Mouse (Mus musculus) thymus, adult 2 months (tissue): ENCODE measurements around the gene Slc6a18. TPM values are rescaled to one million over a fixed set of nuclear protein-coding genes. Genes with fewer than 3 reads are reported as not detected.

ENCODE experiments used
- DNase-seq: peaks from one replicate; pipeline ENCODE4 v3.0.0; 2021
- H3K27ac ChIP-seq: fragments of 200-500 bp; 2 replicates; pipeline ENCODE4 v1.5.1; 2012; ENCODE audit warnings: low read length, control low read depth; ENCODE audit not compliant: control insufficient read depth, insufficient read depth
- H3K27me3 ChIP-seq: fragments of 200-500 bp; 2 replicates; pipeline ENCODE4 v1.6.1; 2012; ENCODE audit warnings: mild to moderate bottlenecking, low read length, moderate library complexity, mixed read lengths; ENCODE audit not compliant: control insufficient read depth, insufficient read depth
- H3K36me3 ChIP-seq: fragments of 200-500 bp; 2 replicates; pipeline ENCODE4 v1.6.1; 2012; ENCODE audit warnings: mild to moderate bottlenecking, low read length, moderate library complexity; ENCODE audit not compliant: control insufficient read depth, insufficient read depth
- H3K4me1 ChIP-seq: fragments of 200-500 bp; replicated peaks from 2 replicates; pipeline ENCODE4 v1.6.1; 2012; ENCODE audit warnings: low read length; ENCODE audit not compliant: control insufficient read depth, insufficient read depth
- H3K4me3 ChIP-seq: fragments of 200-500 bp; 2 replicates; pipeline ENCODE4 v1.5.1; 2012; ENCODE audit warnings: mild to moderate bottlenecking, low read length, control low read depth, moderate library complexity; ENCODE audit not compliant: control insufficient read depth, insufficient read depth
- CTCF ChIP-seq: fragments of 200-500 bp; IDR thresholded peaks from 2 replicates; pipeline ENCODE4 v1.5.1; 2012; ENCODE audit warnings: mild to moderate bottlenecking, control low read depth, low read length, moderate library complexity, borderline replicate concordance; ENCODE audit not compliant: control insufficient read depth, poor library complexity, insufficient read depth; ENCODE audit errors: extremely low read depth
- POLR2A ChIP-seq: fragments of 200-500 bp; IDR thresholded peaks from 2 replicates; pipeline ENCODE4 v1.6.1; 2012; ENCODE audit warnings: mild to moderate bottlenecking, low read length, control low read depth, moderate library complexity; ENCODE audit not compliant: control insufficient read depth, poor library complexity, insufficient read depth; ENCODE audit errors: extremely low read depth
- WGBS: fragments of 180-500 bp; shearing (Covaris S2); methylation state at CpG from one replicate; pipeline ENCODE4 v1.1.7; 2018; 5-methylcytosine and 5-hydroxymethylcytosine counted together
- polyA plus RNA-seq: library from polyadenylated mRNA; depleted of rRNA; stranded (reverse); fragments of >200 nt; gene quantifications from 2 replicates; pipeline ENCODE4 v1.2.3, GENCODE M21; 2012; rRNA removed

The Slc6a18 gene
- polyA plus RNA-seq, 1 experiment, result 0.15 TPM

DNA sequence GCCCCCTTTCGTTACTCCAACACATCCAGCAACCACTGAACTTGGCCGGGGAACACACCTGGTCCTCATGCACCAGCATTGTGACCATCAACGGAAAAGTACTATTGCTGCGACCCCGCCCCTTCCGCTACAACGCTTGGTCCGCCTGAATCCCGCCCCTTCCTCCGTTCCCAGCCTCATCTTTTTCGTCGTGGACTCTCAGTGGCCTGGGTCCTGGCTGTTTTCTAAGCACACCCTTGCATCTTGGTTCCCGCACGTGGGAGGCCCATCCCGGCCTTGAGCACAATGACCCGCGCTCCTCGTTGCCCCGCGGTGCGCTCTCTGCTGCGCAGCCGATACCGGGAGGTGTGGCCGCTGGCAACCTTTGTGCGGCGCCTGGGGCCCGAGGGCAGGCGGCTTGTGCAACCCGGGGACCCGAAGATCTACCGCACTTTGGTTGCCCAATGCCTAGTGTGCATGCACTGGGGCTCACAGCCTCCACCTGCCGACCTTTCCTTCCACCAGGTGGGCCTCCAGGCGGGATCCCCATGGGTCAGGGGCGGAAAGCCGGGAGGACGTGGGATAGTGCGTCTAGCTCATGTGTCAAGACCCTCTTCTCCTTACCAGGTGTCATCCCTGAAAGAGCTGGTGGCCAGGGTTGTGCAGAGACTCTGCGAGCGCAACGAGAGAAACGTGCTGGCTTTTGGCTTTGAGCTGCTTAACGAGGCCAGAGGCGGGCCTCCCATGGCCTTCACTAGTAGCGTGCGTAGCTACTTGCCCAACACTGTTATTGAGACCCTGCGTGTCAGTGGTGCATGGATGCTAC is 50.9 kb downstream of the Slc6a18 start, which contains the start of gene Tert:
Gene Tert (plus strand): TSS at position 167 of the 805 bp plus-strand sequence.
- H3K27ac ChIP-seq, result no peak within 1 kb of the TSS
- 20% methylated on average over 47 of the region's 47 CpGs for WGBS
- no peaks in the 10 kb centered on the region for H3K27me3 ChIP-seq
- H3K4me3 ChIP-seq, result peak within 1 kb of the TSS; percentile 62
- peak; percentile 76 for DNase-seq
- H3K4me1 ChIP-seq, result peaks cover 14% of the 10 kb centered on the region
- no peak for TF ChIP-seq POLR2A
- no peak for TF ChIP-seq CTCF
- no peaks in the 10 kb centered on the region for H3K36me3 ChIP-seq

DNA sequence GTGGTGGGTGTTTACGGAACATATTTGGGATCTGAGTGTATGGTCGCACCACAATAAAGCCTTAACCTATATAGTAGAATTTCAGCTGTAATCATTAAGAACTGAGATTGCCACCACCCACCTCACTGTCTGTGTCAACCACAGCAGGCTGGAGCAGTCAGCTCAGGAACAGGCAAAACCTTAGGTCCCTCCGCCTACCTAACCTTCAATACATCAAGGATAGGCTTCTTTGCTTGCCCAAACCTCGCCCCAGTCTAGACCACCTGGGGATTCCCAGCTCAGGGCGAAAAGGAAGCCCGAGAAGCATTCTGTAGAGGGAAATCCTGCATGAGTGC is 51.4 kb downstream of the Slc6a18 start:
- Histone ChIP-seq H3K36me3 (no peaks in the 10 kb centered on the region), H3K27me3 (no peaks in the 10 kb centered on the region), H3K4me1 (peaks cover 14% of the 10 kb centered on the region), H3K4me3 (peak overlapping the region; percentile 62), H3K27ac (no peak overlapping the region)
- WGBS, result 48% methylated on average over 6 of the region's 6 CpGs
- TF ChIP-seq POLR2A (no peak), CTCF (no peak)
- DNase-seq, result no peak

DNA sequence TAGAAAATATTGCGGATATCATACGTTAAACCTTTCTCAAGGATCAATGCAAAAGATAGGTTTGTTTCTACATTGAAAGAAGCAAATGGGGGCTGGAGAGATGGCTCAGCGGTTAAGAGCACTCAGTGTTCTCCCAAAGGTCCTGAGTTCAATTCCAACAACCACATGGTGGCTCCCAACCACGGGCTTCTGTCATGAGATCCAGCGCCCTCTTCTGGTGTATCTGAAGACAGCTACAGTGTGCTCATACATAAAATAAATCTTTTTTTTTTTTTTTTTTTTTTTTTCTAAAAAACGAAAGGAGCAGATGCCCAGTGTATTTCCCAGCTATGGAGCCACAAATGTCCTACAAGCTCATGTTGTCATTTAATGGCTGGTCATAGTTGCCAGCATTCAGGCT is 57.2 kb downstream of the Slc6a18 start:
- no peaks in the 10 kb centered on the region for H3K4me1 ChIP-seq
- WGBS, result 67% methylated on average over 6 of the region's 6 CpGs
- H3K27me3 ChIP-seq, result no peaks in the 10 kb centered on the region
- DNase-seq, result no peak
- no peak overlapping the region for H3K4me3 ChIP-seq
- TF ChIP-seq POLR2A, result no peak
- TF ChIP-seq CTCF, result no peak
- H3K27ac ChIP-seq, result no peak overlapping the region
- peaks cover 49% of the 10 kb centered on the region for H3K36me3 ChIP-seq

DNA sequence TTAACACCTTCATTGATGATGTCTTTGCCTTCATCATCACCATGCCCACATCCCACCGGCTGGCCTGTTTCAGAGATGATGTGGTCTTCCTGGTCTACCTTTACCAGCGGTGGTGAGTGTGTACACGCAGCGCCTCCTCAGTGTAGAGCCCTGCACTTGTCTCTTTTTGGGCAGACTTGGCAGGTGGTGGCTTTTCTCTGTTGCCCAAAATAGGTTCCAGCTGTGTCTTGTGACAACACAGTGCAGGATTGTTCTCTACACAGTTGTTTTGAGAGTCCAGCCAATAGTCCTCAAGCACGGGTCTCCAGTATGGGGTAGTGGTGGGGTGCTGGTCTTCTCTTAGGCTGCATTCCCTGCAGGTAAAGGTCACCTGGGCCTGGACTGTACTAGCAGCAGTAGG is 59.4 kb downstream of the Slc6a18 start:
- Histone ChIP-seq H3K4me3 (no peak overlapping the region), H3K27me3 (no peaks in the 10 kb centered on the region), H3K36me3 (peaks cover 66% of the 10 kb centered on the region), H3K4me1 (no peaks in the 10 kb centered on the region), H3K27ac (no peak overlapping the region)
- WGBS, result 97% methylated on average over 5 of the region's 5 CpGs
- no peak for DNase-seq
- no peak for TF ChIP-seq POLR2A
- TF ChIP-seq CTCF, result no peak

Other genes with a start within 250 kb of the Slc6a18 start
- gene Lpcat1, start 210.8 kb downstream of the Slc6a18 start, polyA plus RNA-seq, result 38.9 and 40.9 TPM in 2 replicates
- 0.22 and 0.40 TPM in 2 replicates for gene Slc6a3, start 141.3 kb downstream of the Slc6a18 start, polyA plus RNA-seq
- gene Clptm1l, start 74.0 kb downstream of the Slc6a18 start, polyA plus RNA-seq, result 157 and 194 TPM in 2 replicates
- 16.2 and 17.2 TPM in 2 replicates for gene Tert, start 51.1 kb downstream of the Slc6a18 start, polyA plus RNA-seq
- 18.6 and 40.6 TPM in 2 replicates for gene Slc6a19, start 26.8 kb upstream of the Slc6a18 start, polyA plus RNA-seq
- 144 and 156 TPM in 2 replicates for gene Slc12a7, start 55.1 kb upstream of the Slc6a18 start, polyA plus RNA-seq
- 4.4 and 4.7 TPM in 2 replicates for gene Nkd2, start 169.6 kb upstream of the Slc6a18 start, polyA plus RNA-seq